Comparison of ENCODE assay signal across 15 mouse cellular contexts in the genomic region with DNA sequence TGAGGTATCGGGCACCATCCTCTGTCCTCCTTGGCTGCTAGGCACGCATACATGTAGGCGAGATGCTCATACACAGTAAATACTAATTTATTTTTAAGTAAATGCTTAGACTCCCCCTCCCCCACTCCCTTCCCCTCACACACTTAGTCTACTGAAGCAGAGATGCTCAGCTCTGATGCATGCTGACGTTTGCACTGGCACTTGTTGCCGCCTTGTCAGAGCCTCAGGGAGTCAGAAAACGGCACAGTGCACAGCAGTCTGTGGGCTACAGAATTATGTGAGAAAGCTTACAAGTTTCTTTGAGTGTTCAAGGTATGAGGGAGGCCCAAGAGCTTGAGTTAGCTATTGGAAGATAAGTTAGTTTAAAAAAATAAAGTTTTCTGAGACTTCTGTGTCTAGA.
A peak's percentile ranks its signal among the peaks of the same experiment; 100 is the strongest.
DNase-seq lines count a peak whose midpoint lies in the region.
"Had no signal": no experiment of that assay in that cellular context is flagged by ENCODE, and none has a peak within 500 bp of the region (broad histone marks: within the 10 kb centered on the region; RNA-seq: fewer than 3 reads in every experiment).

No protein-coding gene starts in this region.

- DNase-seq in heart, adult 11 months, result peak; percentile 71
- no peak for DNase-seq in heart, adult 9 months (ENCODE audit: low spot score in 2 of 2)
- peak; percentile 23 for DNase-seq in testis, postnatal 10 days (ENCODE audit: low spot score)
- no peak for DNase-seq in testis, postnatal 14 days (ENCODE audit: low spot score)
- no peak for DNase-seq in retina, postnatal 1 day
- DNase-seq: adrenal gland, adult 8-10 months; adrenal gland, postnatal 14 days; adrenal gland, postnatal 36 days; B cell, adult 2 months; cerebellum, adult 11-12 months; cerebellum, adult 2 months; cerebellum, adult 9-10 months; cerebellum, postnatal 10 days; cerebellum, postnatal 25 days; forebrain, postnatal 0 days had no signal

Comparison
In these comparisons a context has a peak if more than half of its experiments do, and no peak if none do; other contexts are left out.
1. DNase-seq: peak in heart, adult 11 months (single experiment) and testis, postnatal 10 days (single experiment); none in heart, adult 9 months (0 of 2), testis, postnatal 14 days (single experiment) and retina, postnatal 1 day (single experiment).